Mouse (Mus musculus) bone marrow macrophage, adult 2 months (primary cell): ENCODE measurements at regions not wholly inside any gene's neighbourhood (a gene's known extent, or its start where the extent isn't known, plus 50 kb on each side); places are given as distances from the start of the nearest gene placed in this dataset.

ENCODE experiments used
- H3K27ac ChIP-seq: 2 replicates; pipeline ENCODE4 v1.5.1; 2012; ENCODE audit warnings: low read depth, low read length; ENCODE audit not compliant: insufficient read depth
- H3K4me1 ChIP-seq: 2 replicates; pipeline ENCODE4 v1.6.1; 2012; ENCODE audit warnings: low read length; ENCODE audit not compliant: control insufficient read depth, insufficient read depth
- H3K4me3 ChIP-seq: 2 replicates; pipeline ENCODE4 v1.5.1; 2012; ENCODE audit warnings: mild to moderate bottlenecking, low read length, moderate library complexity; ENCODE audit not compliant: insufficient read depth
- CTCF ChIP-seq: IDR thresholded peaks from 2 replicates; pipeline ENCODE4 v1.5.1; 2012; ENCODE audit warnings: low read depth, mild to moderate bottlenecking, low read length, moderate library complexity
- POLR2A ChIP-seq: IDR thresholded peaks from 2 replicates; pipeline ENCODE4 v1.6.1; 2012; ENCODE audit warnings: mild to moderate bottlenecking, low read depth, low read length, borderline replicate concordance

- H3K4me3 ChIP-seq: no peak overlapping the region
- no peaks in the 10 kb centered on the region for H3K4me1 ChIP-seq
- TF ChIP-seq POLR2A (no peak), CTCF (no peak)
- H3K27ac ChIP-seq: no peak overlapping the region
Observed at GRCm38 (mm10) chr4:84092509-84092908, 567.2 kb downstream of the Ccdc171 start.

DNA sequence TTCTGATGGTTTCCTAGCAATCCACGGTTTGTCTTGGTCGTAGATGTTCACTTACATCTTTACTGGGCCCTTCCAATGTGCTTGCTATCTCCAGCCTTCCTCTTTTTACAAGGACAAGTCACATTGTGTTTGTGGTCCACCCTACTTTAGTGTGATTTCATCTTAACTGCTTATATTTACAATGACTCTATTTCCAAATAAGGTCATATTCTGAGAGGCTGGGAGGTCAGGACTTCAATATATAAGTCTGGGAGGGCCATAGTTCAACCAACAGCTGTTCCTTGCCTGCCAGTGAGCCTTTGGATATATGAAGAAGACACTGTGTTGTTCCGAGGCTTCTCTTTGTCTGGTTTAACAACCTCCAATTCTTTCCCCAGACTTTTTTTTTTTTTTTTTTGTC lies 569.9 kb downstream of the Ccdc171 start:
- TF ChIP-seq POLR2A: no peak
- no peak for TF ChIP-seq CTCF
- Histone ChIP-seq H3K4me1 (no peaks in the 10 kb centered on the region), H3K4me3 (no peak overlapping the region), H3K27ac (no peak overlapping the region)

GRCm38 (mm10) chr4:84096081-84096480 lies 570.7 kb downstream of the Ccdc171 start:
- no peaks in the 10 kb centered on the region for H3K4me1 ChIP-seq
- no peak overlapping the region for H3K4me3 ChIP-seq
- no peak overlapping the region for H3K27ac ChIP-seq
- no peak for TF ChIP-seq CTCF
- no peak for TF ChIP-seq POLR2A

- Histone ChIP-seq H3K4me3 (no peak overlapping the region), H3K4me1 (no peaks in the 10 kb centered on the region), H3K27ac (no peak overlapping the region)
- no peak for TF ChIP-seq CTCF
- no peak for TF ChIP-seq POLR2A
Observed at GRCm38 (mm10) chr4:84099071-84099470, 573.7 kb downstream of the Ccdc171 start.

- Histone ChIP-seq H3K27ac (no peak overlapping the region), H3K4me1 (no peaks in the 10 kb centered on the region), H3K4me3 (no peak overlapping the region)
- TF ChIP-seq POLR2A: no peak
- no peak for TF ChIP-seq CTCF
Observed at GRCm38 (mm10) chr4:84101923-84102322, 573.2 kb downstream of the Bnc2 start.

- no peak overlapping the region for H3K4me3 ChIP-seq
- no peak overlapping the region for H3K27ac ChIP-seq
- H3K4me1 ChIP-seq: no peaks in the 10 kb centered on the region
- no peak for TF ChIP-seq CTCF
- no peak for TF ChIP-seq POLR2A
Observed at GRCm38 (mm10) chr4:84102736-84103135, 572.3 kb downstream of the Bnc2 start.

DNA sequence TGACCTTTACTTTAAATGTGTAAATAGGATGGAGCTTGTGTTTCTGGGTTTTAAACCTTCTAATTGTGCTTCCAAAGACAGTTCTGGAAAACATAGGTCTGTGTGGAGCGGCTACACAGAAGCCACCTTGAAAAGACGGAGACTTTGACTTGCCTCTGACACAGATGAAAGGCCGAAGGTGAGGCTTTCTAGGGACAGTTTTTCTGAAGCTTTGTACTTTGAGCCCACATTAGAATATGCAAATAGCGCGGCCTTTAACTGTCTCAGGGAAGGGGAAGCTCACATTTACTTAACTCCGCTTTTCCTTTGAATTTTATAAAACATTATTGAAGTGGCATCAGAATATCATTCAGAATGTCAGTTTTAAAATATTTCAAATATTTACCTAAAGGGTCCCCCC lies 566.5 kb downstream of the Bnc2 start:
- H3K4me1 ChIP-seq: no peaks in the 10 kb centered on the region
- no peak overlapping the region for H3K4me3 ChIP-seq
- TF ChIP-seq CTCF (no peak), POLR2A (no peak)
- H3K27ac ChIP-seq: no peak overlapping the region

GRCm38 (mm10) chr4:84109771-84110503 lies 565.1 kb downstream of the Bnc2 start:
- TF ChIP-seq CTCF: no peak
- TF ChIP-seq POLR2A: no peak
- Histone ChIP-seq H3K27ac (no peak overlapping the region), H3K4me3 (no peak overlapping the region), H3K4me1 (no peaks in the 10 kb centered on the region)

DNA sequence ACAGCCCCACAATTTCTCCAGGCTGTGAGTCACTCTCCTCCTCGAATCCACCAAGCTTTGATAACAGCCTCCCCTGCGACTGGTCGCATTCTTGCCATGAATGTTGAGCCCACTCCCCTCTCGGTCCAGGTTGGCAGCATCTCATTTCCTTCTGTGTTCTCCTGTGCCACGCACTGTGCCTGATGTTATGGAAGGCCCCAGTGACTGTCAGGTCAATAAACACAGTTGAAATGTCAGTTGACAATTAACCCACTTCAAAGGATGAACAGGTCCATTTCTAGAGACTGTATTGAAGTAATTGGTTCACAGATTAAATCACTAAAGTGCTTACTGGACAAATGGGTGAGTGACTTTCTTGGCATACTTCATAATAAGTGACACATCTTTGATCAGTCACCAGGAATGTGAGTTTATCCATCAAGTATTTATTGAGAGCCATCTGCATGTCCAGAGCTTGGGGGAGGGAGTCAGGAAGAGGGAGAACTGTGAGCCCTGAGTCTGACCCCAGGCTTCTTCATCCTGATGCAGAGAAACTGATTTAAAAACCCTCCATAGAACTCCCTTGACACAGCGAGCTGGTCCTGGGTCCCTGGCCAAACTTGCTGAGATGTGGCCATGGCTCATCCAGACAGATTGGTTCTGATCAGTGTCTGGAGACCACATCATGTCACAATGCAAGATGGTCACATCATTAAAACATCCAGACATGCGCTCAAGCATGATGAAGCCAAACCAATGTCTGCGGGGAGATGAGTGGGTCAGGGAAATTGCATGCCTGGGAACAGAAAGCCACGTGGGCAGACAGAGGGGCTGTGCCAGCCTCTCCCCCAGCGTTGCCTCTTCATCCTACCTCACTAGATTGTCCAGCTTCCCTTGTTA lies 560.7 kb downstream of the Bnc2 start:
- Histone ChIP-seq H3K4me3 (no peak overlapping the region), H3K4me1 (no peaks in the 10 kb centered on the region), H3K27ac (no peak overlapping the region)
- no peak for TF ChIP-seq CTCF

DNA sequence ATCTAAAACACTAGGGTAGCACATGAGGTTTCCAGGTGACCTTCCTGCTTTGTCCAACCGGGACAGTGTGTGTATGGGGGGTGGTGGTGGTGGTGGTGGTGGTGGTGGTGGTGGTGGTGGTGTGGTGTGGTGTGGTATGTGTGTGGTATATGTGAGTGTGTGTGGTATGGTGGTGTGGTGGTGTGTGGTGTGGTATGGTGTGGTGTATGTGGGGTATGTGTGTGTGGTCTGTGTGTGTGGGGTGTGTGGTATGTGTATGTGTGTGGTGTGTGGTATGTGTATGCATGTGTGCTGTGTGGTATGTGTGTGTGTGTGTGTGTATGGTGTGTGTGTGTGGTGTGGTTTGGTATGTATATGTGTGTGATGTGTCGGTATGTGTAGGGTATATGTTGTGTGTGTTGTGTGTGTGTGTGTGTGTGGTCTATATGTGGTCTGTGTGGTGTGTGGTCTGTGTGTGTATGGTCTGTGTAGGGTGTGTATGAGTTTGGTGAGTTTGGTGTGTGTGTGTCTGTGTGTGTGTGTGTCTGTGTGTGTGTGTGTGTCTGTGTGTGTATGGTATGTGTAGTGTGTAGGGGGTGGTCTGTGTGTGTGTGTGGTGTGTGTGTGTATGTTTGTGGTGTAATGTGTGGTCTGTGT lies 556.7 kb downstream of the Bnc2 start:
- Histone ChIP-seq H3K4me3 (no peak overlapping the region), H3K27ac (no peak overlapping the region), H3K4me1 (no peaks in the 10 kb centered on the region)
- no peak for TF ChIP-seq POLR2A
- TF ChIP-seq CTCF: no peak
